Mouse (Mus musculus): ENCODE data around the gene Traf3. TPM values are rescaled to one million over a fixed set of nuclear protein-coding genes. Genes with fewer than 3 reads are reported as not detected.
A peak's percentile ranks its signal among the peaks of the same experiment; 100 is the strongest.

Traf3 gene
- polyA plus RNA-seq, 1 experiment from 2014 or later = 18.7 TPM

- Histone ChIP-seq H3K27ac (replicated peaks) (no peak overlapping the region), H3K4me1 (replicated peaks) (peaks cover 22% of the 10 kb centered on the region), H3K9me3 (no peaks in the 10 kb centered on the region), H3K4me2 (no peak overlapping the region), H3K9ac (no peak overlapping the region), H3K27me3 (peaks cover 71% of the 10 kb centered on the region), H3K36me3 (no peaks in the 10 kb centered on the region), H3K4me3 (no peak overlapping the region)
- WGBS = 8% methylated on average over 27 of the region's 28 CpGs
- ATAC-seq (ENCODE audit: low FRiP score, low read depth) = no peak
Measured at GRCm38 (mm10) chr12:111271406-111271805, 105.2 kb downstream of the Traf3 start.

DNA sequence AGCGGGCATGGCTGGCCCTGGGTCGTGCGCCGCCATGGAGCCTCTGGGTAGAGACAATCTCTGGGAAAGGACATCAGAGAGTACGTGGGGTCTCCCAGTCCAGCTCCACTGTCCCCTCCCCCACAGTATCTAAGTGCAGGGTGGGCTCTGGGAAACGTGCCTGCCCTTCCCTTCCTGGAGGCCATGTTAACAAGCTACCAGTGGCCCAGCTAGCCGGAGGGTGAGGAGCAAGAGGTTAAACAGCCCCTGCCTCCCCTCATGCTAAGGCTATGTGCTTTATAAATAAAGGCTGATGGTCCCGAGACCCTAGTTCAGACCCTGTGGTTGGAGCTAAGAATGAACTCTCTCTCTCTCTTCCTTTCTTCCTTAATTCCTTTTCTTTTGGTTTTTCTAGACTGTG is 105.8 kb downstream of the Traf3 start:
- H3K9ac ChIP-seq = no peak overlapping the region
- no peaks in the 10 kb centered on the region for H3K36me3 ChIP-seq
- H3K9me3 ChIP-seq = no peaks in the 10 kb centered on the region
- peaks cover 22% of the 10 kb centered on the region for H3K4me1 ChIP-seq (replicated peaks)
- no peak overlapping the region for H3K4me3 ChIP-seq
- H3K27ac ChIP-seq (replicated peaks) = no peak overlapping the region
- peaks cover 77% of the 10 kb centered on the region for H3K27me3 ChIP-seq
- no peak overlapping the region for H3K4me2 ChIP-seq
- 22% methylated on average over 8 of the region's 8 CpGs for WGBS
- ATAC-seq (ENCODE audit: low FRiP score, low read depth) = no peak

DNA sequence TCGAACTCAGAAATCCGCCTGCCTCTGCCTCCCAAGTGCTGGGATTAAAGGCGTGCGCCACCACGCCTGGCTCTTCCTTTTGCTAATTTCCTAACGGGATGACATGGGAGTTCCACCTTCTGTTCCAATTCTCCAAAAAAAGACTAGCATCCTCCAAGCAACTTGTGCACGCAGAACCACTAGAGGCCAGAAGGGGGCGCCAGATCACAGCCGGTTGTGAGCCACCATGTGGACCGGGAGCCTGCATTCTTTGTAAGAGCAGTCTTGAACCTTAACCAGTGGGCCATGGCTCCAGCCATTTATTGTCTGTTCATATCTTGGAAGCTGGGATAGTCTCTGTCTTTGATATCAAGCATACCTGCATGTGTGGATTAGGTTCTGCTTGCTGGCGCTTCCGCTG is 106.2 kb downstream of the Traf3 start:
- Histone ChIP-seq H3K4me2 (no peak overlapping the region), H3K4me1 (replicated peaks) (peaks cover 22% of the 10 kb centered on the region), H3K27me3 (peaks cover 78% of the 10 kb centered on the region), H3K36me3 (no peaks in the 10 kb centered on the region), H3K27ac (replicated peaks) (no peak overlapping the region), H3K9me3 (no peaks in the 10 kb centered on the region), H3K9ac (no peak overlapping the region), H3K4me3 (no peak overlapping the region)
- ATAC-seq (ENCODE audit: low FRiP score, low read depth) = no peak
- WGBS = 21% methylated on average over 12 of the region's 12 CpGs

- Histone ChIP-seq H3K4me2 (peak overlapping the region; percentile 87), H3K9ac (peak overlapping the region; percentile 39), H3K4me1 (replicated peaks) (peaks cover 22% of the 10 kb centered on the region), H3K9me3 (no peaks in the 10 kb centered on the region), H3K27me3 (peaks cover 78% of the 10 kb centered on the region), H3K4me3 (peak overlapping the region; percentile 49), H3K36me3 (no peaks in the 10 kb centered on the region), H3K27ac (replicated peaks) (no peak overlapping the region)
- 3% methylated on average over 28 of the region's 28 CpGs for WGBS
- ATAC-seq (ENCODE audit: low FRiP score, low read depth) = 0 out of 2 replicates have a peak, but pooled peaks have one; percentile 9
Measured at GRCm38 (mm10) chr12:111274006-111274405, 107.8 kb downstream of the Traf3 start.

- peak overlapping the region; percentile 87 for H3K4me2 ChIP-seq
- no peaks in the 10 kb centered on the region for H3K9me3 ChIP-seq
- H3K36me3 ChIP-seq = no peaks in the 10 kb centered on the region
- peaks cover 74% of the 10 kb centered on the region for H3K27me3 ChIP-seq
- H3K9ac ChIP-seq = peak overlapping the region; percentile 39
- H3K4me3 ChIP-seq = peak overlapping the region; percentile 49
- peak; percentile 16; the same call in 1 of the 2 replicates for ATAC-seq (ENCODE audit: low FRiP score, low read depth)
- peaks cover 22% of the 10 kb centered on the region for H3K4me1 ChIP-seq (replicated peaks)
- WGBS = 1% methylated on average over 74 of the region's 80 CpGs
- no peak overlapping the region for H3K27ac ChIP-seq (replicated peaks)
Measured at GRCm38 (mm10) chr12:111274447-111275149, 108.4 kb downstream of the Traf3 start.

DNA sequence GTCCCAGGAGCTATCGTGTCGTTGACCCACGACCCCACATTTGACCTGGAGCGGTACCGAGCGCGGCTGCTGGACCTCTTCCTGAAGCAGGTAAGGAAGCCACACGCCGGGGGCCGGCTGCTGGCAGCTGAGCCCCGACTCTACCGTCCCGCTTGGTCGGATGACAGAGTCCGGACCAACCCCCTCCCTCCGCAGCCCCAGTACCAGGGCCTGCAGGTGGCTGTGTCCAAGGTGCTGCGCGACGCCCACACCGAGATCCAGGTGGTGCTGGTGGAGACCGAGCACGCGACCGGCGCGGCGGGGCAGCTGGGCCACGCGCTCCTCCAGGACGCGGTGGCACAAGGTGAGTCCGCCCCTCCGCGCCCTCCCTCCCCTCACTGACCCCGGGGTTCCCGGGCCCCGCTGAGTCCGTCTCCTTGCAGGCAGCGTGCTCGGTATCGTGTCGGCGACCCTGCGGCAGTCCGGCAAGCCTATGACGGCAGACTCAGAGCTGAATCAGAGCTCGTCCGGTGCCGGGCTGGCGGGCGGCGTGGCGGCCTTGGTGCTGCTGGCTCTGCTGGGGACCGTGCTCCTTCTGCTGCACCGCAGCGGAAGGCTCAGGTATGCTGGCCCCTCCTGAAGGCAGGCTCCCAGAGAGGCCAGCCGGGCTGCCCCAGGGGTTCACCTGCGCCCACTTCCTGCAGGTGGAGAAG is 109.1 kb downstream of the Traf3 start:
- 3% methylated on average over 58 of the region's 58 CpGs for WGBS
- peak overlapping the region; percentile 87 for H3K4me2 ChIP-seq
- no peaks in the 10 kb centered on the region for H3K9me3 ChIP-seq
- no peaks in the 10 kb centered on the region for H3K36me3 ChIP-seq
- H3K9ac ChIP-seq = peak overlapping the region; percentile 39
- no peak for ATAC-seq (ENCODE audit: low FRiP score, low read depth)
- no peak overlapping the region for H3K27ac ChIP-seq (replicated peaks)
- peaks cover 67% of the 10 kb centered on the region for H3K27me3 ChIP-seq
- H3K4me1 ChIP-seq (replicated peaks) = peaks cover 22% of the 10 kb centered on the region
- peak overlapping the region; percentile 49 for H3K4me3 ChIP-seq

DNA sequence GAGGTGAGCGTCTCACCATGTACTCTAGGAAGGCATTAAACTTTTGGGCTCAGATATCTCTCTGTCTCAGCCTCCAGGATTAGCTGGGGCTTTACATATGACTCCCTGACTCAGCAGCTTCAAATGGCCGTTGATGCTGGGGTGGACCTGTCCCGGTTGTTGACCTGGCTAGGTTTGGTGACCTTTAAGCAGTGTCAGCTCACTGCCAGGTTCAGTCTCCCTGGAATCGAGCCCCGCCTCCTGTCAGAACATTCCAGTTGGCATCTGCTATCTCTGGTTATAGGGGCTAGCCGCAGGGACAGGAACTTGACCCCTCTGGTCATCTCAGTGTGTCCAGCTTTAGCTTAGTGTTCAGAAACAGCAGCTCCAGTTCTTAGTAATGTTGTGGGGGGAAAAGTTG is 110.2 kb downstream of the Traf3 start:
- H3K4me3 ChIP-seq = no peak overlapping the region
- H3K4me1 ChIP-seq (replicated peaks) = peaks cover 22% of the 10 kb centered on the region
- WGBS = 60% methylated on average over 6 of the region's 6 CpGs
- no peak overlapping the region for H3K4me2 ChIP-seq
- H3K9me3 ChIP-seq = no peaks in the 10 kb centered on the region
- H3K9ac ChIP-seq = no peak overlapping the region
- ATAC-seq (ENCODE audit: low FRiP score, low read depth) = no peak
- H3K27ac ChIP-seq (replicated peaks) = no peak overlapping the region
- H3K27me3 ChIP-seq = peaks cover 56% of the 10 kb centered on the region
- no peaks in the 10 kb centered on the region for H3K36me3 ChIP-seq

- Histone ChIP-seq H3K27ac (replicated peaks) (no peak overlapping the region), H3K4me3 (no peak overlapping the region), H3K27me3 (no peaks in the 10 kb centered on the region), H3K36me3 (no peaks in the 10 kb centered on the region), H3K4me1 (replicated peaks) (peaks cover 13% of the 10 kb centered on the region; the same call in 1 of the 2 replicates), H3K9me3 (no peaks in the 10 kb centered on the region), H3K9ac (no peak overlapping the region), H3K4me2 (no peak overlapping the region)
- ATAC-seq (ENCODE audit: low FRiP score, low read depth) = no peak
- WGBS = 78% methylated on average over 4 of the region's 4 CpGs
Measured at GRCm38 (mm10) chr12:111283573-111283972, 117.4 kb downstream of the Traf3 start.

- peak; percentile 18; the same call in 1 of the 2 replicates for ATAC-seq (ENCODE audit: low FRiP score, low read depth)
- H3K4me2 ChIP-seq = peak overlapping the region; percentile 39
- 35% methylated on average over 10 of the region's 10 CpGs for WGBS
Measured at GRCm38 (mm10) chr12:111284532-111284931, 118.4 kb downstream of the Traf3 start.

DNA sequence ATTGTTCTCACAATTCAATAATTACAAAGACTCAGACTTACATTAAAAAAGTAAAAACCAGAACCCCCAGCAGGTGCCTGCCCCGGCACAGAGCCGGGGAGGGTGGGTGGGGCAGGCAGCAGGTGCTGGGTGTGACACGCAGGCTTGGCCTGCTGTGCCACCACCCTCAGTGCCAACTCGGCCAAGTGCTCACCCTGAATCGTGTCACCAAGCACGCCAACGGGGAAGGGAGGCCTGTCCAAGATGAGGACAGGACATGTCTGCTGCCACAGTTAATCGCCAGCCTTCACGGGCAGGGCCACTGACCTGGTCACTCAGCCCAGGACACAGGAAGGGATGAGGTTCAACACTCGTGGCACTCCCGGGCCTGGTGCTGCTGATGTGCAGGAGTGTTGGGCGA is 126.9 kb downstream of the Traf3 start:
- Histone ChIP-seq H3K9ac (no peak overlapping the region), H3K4me3 (no peak overlapping the region), H3K27me3 (no peaks in the 10 kb centered on the region), H3K27ac (replicated peaks) (no peak overlapping the region), H3K4me2 (no peak overlapping the region), H3K36me3 (peaks cover 58% of the 10 kb centered on the region), H3K4me1 (replicated peaks) (no peaks in the 10 kb centered on the region), H3K9me3 (no peaks in the 10 kb centered on the region)
- 93% methylated on average over 12 of the region's 12 CpGs for WGBS
- ATAC-seq (ENCODE audit: low FRiP score, low read depth) = no peak

More at GRCm38 (mm10) chr12:111284532-111284931, 118.4 kb downstream of the Traf3 start:
- H3K4me1 ChIP-seq (replicated peaks) = peaks cover 13% of the 10 kb centered on the region; the same call in 1 of the 2 replicates
- H3K36me3 ChIP-seq = no peaks in the 10 kb centered on the region
- no peaks in the 10 kb centered on the region for H3K9me3 ChIP-seq
- no peak overlapping the region for H3K4me3 ChIP-seq
- H3K9ac ChIP-seq = no peak overlapping the region
- H3K27ac ChIP-seq (replicated peaks) = no peak overlapping the region
- H3K27me3 ChIP-seq = no peaks in the 10 kb centered on the region

DNA sequence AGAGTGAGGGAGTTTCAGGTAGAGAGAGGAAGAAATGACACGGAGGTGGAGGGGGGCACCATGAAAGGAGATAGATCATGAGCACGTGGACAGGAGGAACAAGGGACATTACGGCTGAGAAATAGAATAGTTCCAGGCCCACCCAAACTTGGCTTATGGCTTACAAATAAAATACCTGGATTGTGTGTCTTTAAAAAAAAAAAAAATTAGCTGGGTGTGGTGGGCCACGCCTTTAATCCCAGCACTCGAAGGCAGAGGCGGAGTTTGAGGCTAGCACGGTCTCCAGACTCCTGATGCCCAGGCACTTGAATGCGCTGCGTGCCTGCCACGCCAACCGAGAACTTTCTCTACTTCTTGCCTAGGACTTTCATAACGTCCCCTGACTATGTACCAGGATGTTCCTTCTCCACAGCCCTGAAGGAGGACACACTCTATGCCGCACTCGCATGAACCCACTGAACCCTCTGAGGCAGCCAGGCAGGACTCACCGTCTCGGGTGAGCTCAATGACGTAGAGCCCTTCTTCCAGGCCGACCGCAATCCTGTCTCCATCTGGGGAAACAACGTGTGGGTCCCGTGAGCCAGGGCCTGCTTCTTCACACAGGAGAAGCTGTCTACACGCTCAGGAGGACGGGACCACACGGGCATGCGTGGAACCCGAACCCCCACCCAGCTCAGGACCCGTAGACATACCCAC is 135.3 kb downstream of the Traf3 start:
- Histone ChIP-seq H3K27me3 (no peaks in the 10 kb centered on the region), H3K9me3 (no peaks in the 10 kb centered on the region), H3K9ac (no peak overlapping the region), H3K4me2 (no peak overlapping the region), H3K4me3 (no peak overlapping the region), H3K36me3 (peaks cover 93% of the 10 kb centered on the region), H3K27ac (replicated peaks) (no peak overlapping the region), H3K4me1 (replicated peaks) (no peaks in the 10 kb centered on the region)
- WGBS = 95% methylated on average over 27 of the region's 27 CpGs
- no peak for ATAC-seq (ENCODE audit: low FRiP score, low read depth)

GRCm38 (mm10) chr12:111302018-111302345 is 135.8 kb downstream of the Traf3 start:
- 97% methylated on average over 14 of the region's 14 CpGs for WGBS
- Histone ChIP-seq H3K27me3 (no peaks in the 10 kb centered on the region), H3K4me1 (replicated peaks) (no peaks in the 10 kb centered on the region), H3K4me3 (no peak overlapping the region), H3K9me3 (no peaks in the 10 kb centered on the region), H3K4me2 (no peak overlapping the region), H3K9ac (no peak overlapping the region), H3K27ac (replicated peaks) (no peak overlapping the region), H3K36me3 (peaks cover 93% of the 10 kb centered on the region)
- no peak for ATAC-seq (ENCODE audit: low FRiP score, low read depth)

Data from hindbrain, embryonic 15.5 days (tissue).